Mouse (Mus musculus): ENCODE results near the gene Ccser1. TPM values are rescaled to one million over a fixed set of nuclear protein-coding genes. Genes with fewer than 3 reads are reported as not detected.
"Not testable (repeated sequence)": the region's sequence is repeated elsewhere in the genome, so short reads cannot be mapped to it uniquely, and the experiment has no call there.

Ccser1 gene
- polyA plus RNA-seq, 1 experiment from 2014 or later, result 26.2 TPM

GRCm38 (mm10) chr6:61240618-61241017 is 60.5 kb downstream of the Ccser1 start:
- Histone ChIP-seq H3K27ac (ENCODE audit: low read length) (no peak overlapping the region), H3K27me3 (replicated peaks; ENCODE audit: control insufficient read depth, insufficient read depth, low read length) (no peaks in the 10 kb centered on the region), H3K36me3 (ENCODE audit: control insufficient read depth, insufficient read depth) (no peaks in the 10 kb centered on the region), H3K4me1 (replicated peaks; ENCODE audit: control insufficient read depth, insufficient read depth, low read length) (peaks cover 4% of the 10 kb centered on the region; the same call in 1 of the 2 replicates), H3K9ac (replicated peaks; ENCODE audit: low read depth, low read length) (no peak overlapping the region), H3K4me3 (replicated peaks; ENCODE audit: low read length) (no peak overlapping the region), H3K9me3 (ENCODE audit: control insufficient read depth, low read length) (no peaks in the 10 kb centered on the region), H3K4me2 (ENCODE audit: low read length) (no peak overlapping the region)
- WGBS, result 34% methylated on average over 2 of the region's 2 CpGs
- no peak for ATAC-seq

GRCm38 (mm10) chr6:61242556-61242955 is 62.4 kb downstream of the Ccser1 start:
- H3K4me1 ChIP-seq (replicated peaks; ENCODE audit: control insufficient read depth, insufficient read depth, low read length), result peaks cover 4% of the 10 kb centered on the region; the same call in 1 of the 2 replicates
- no peaks in the 10 kb centered on the region for H3K27me3 ChIP-seq (replicated peaks; ENCODE audit: control insufficient read depth, insufficient read depth, low read length)
- H3K9me3 ChIP-seq (ENCODE audit: control insufficient read depth, low read length), result no peaks in the 10 kb centered on the region
- no peak overlapping the region for H3K9ac ChIP-seq (replicated peaks; ENCODE audit: low read depth, low read length)
- no peak overlapping the region for H3K27ac ChIP-seq (ENCODE audit: low read length)
- H3K36me3 ChIP-seq (ENCODE audit: control insufficient read depth, insufficient read depth), result no peaks in the 10 kb centered on the region
- no peak overlapping the region for H3K4me2 ChIP-seq (ENCODE audit: low read length)
- ATAC-seq, result no peak
- no peak overlapping the region for H3K4me3 ChIP-seq (replicated peaks; ENCODE audit: low read length)
- WGBS, result 91% methylated on average over 3 of the region's 3 CpGs

GRCm38 (mm10) chr6:61246523-61246922 is 66.4 kb downstream of the Ccser1 start:
- no peak for ATAC-seq
- Histone ChIP-seq H3K4me1 (replicated peaks; ENCODE audit: control insufficient read depth, insufficient read depth, low read length) (peaks cover 3% of the 10 kb centered on the region), H3K9me3 (ENCODE audit: control insufficient read depth, low read length) (no peaks in the 10 kb centered on the region), H3K4me3 (replicated peaks; ENCODE audit: low read length) (no peak overlapping the region), H3K27me3 (replicated peaks; ENCODE audit: control insufficient read depth, insufficient read depth, low read length) (no peaks in the 10 kb centered on the region), H3K36me3 (ENCODE audit: control insufficient read depth, insufficient read depth) (no peaks in the 10 kb centered on the region), H3K9ac (replicated peaks; ENCODE audit: low read depth, low read length) (no peak overlapping the region), H3K27ac (ENCODE audit: low read length) (no peak overlapping the region), H3K4me2 (ENCODE audit: low read length) (no peak overlapping the region)
- WGBS, result 71% methylated on average over 4 of the region's 4 CpGs

GRCm38 (mm10) chr6:61247842-61248472 is 67.8 kb downstream of the Ccser1 start:
- peaks cover 3% of the 10 kb centered on the region for H3K4me1 ChIP-seq (replicated peaks; ENCODE audit: control insufficient read depth, insufficient read depth, low read length)
- no peaks in the 10 kb centered on the region for H3K36me3 ChIP-seq (ENCODE audit: control insufficient read depth, insufficient read depth)
- no peaks in the 10 kb centered on the region for H3K9me3 ChIP-seq (ENCODE audit: control insufficient read depth, low read length)
- no peak overlapping the region for H3K4me3 ChIP-seq (replicated peaks; ENCODE audit: low read length)
- peak; percentile 60 for ATAC-seq
- no peaks in the 10 kb centered on the region for H3K27me3 ChIP-seq (replicated peaks; ENCODE audit: control insufficient read depth, insufficient read depth, low read length)
- WGBS, result 67% methylated on average over 4 of the region's 4 CpGs
- no peak overlapping the region for H3K9ac ChIP-seq (replicated peaks; ENCODE audit: low read depth, low read length)
- H3K4me2 ChIP-seq (ENCODE audit: low read length), result no peak overlapping the region
- no peak overlapping the region for H3K27ac ChIP-seq (ENCODE audit: low read length)

- H3K27me3 ChIP-seq (replicated peaks; ENCODE audit: control insufficient read depth, insufficient read depth, low read length), result no peaks in the 10 kb centered on the region
- WGBS, result 51% methylated on average over 2 of the region's 2 CpGs
- no peaks in the 10 kb centered on the region for H3K36me3 ChIP-seq (ENCODE audit: control insufficient read depth, insufficient read depth)
- no peak overlapping the region for H3K4me3 ChIP-seq (replicated peaks; ENCODE audit: low read length)
- H3K9me3 ChIP-seq (ENCODE audit: control insufficient read depth, low read length), result no peaks in the 10 kb centered on the region
- no peak overlapping the region for H3K27ac ChIP-seq (ENCODE audit: low read length)
- H3K9ac ChIP-seq (replicated peaks; ENCODE audit: low read depth, low read length), result no peak overlapping the region
- H3K4me1 ChIP-seq (replicated peaks; ENCODE audit: control insufficient read depth, insufficient read depth, low read length), result peaks cover 3% of the 10 kb centered on the region
- peak; percentile 68 for ATAC-seq
- no peak overlapping the region for H3K4me2 ChIP-seq (ENCODE audit: low read length)
Observed at GRCm38 (mm10) chr6:61248700-61249099, 68.6 kb downstream of the Ccser1 start.

- H3K9me3 ChIP-seq (ENCODE audit: control insufficient read depth, low read length), result no peaks in the 10 kb centered on the region
- 89% methylated on average over 1 of the region's 1 CpGs for WGBS
- no peak for ATAC-seq
- peaks cover 3% of the 10 kb centered on the region for H3K4me1 ChIP-seq (replicated peaks; ENCODE audit: control insufficient read depth, insufficient read depth, low read length)
- H3K4me3 ChIP-seq (replicated peaks; ENCODE audit: low read length), result no peak overlapping the region
- H3K36me3 ChIP-seq (ENCODE audit: control insufficient read depth, insufficient read depth), result no peaks in the 10 kb centered on the region
- no peak overlapping the region for H3K27ac ChIP-seq (ENCODE audit: low read length)
- no peak overlapping the region for H3K4me2 ChIP-seq (ENCODE audit: low read length)
- no peak overlapping the region for H3K9ac ChIP-seq (replicated peaks; ENCODE audit: low read depth, low read length)
- H3K27me3 ChIP-seq (replicated peaks; ENCODE audit: control insufficient read depth, insufficient read depth, low read length), result no peaks in the 10 kb centered on the region
Observed at GRCm38 (mm10) chr6:61251232-61251631, 71.1 kb downstream of the Ccser1 start.

GRCm38 (mm10) chr6:61252912-61253311 is 72.8 kb downstream of the Ccser1 start:
- Histone ChIP-seq H3K27me3 (replicated peaks; ENCODE audit: control insufficient read depth, insufficient read depth, low read length) (no peaks in the 10 kb centered on the region), H3K4me2 (ENCODE audit: low read length) (no peak overlapping the region), H3K4me1 (replicated peaks; ENCODE audit: control insufficient read depth, insufficient read depth, low read length) (no peaks in the 10 kb centered on the region), H3K27ac (ENCODE audit: low read length) (no peak overlapping the region), H3K9ac (replicated peaks; ENCODE audit: low read depth, low read length) (no peak overlapping the region), H3K9me3 (ENCODE audit: control insufficient read depth, low read length) (no peaks in the 10 kb centered on the region), H3K36me3 (ENCODE audit: control insufficient read depth, insufficient read depth) (no peaks in the 10 kb centered on the region), H3K4me3 (replicated peaks; ENCODE audit: low read length) (no peak overlapping the region)
- WGBS, result 83% methylated on average over 7 of the region's 7 CpGs
- ATAC-seq, result no peak

GRCm38 (mm10) chr6:61255874-61256273 is 75.8 kb downstream of the Ccser1 start:
- not testable (repeated sequence) for H3K9me3 ChIP-seq (ENCODE audit: control insufficient read depth, low read length); H3K36me3 ChIP-seq (ENCODE audit: control insufficient read depth, insufficient read depth); H3K4me2 ChIP-seq (ENCODE audit: low read length); H3K27me3 ChIP-seq (replicated peaks; ENCODE audit: control insufficient read depth, insufficient read depth, low read length); H3K9ac ChIP-seq (replicated peaks; ENCODE audit: low read depth, low read length); H3K4me1 ChIP-seq (replicated peaks; ENCODE audit: control insufficient read depth, insufficient read depth, low read length); H3K4me3 ChIP-seq (replicated peaks; ENCODE audit: low read length); H3K27ac ChIP-seq (ENCODE audit: low read length); ATAC-seq
- no CpG with 5 or more reads among the region's 1 CpGs for WGBS

- Histone ChIP-seq H3K4me1 (replicated peaks; ENCODE audit: control insufficient read depth, insufficient read depth, low read length) (no peaks in the 10 kb centered on the region), H3K36me3 (ENCODE audit: control insufficient read depth, insufficient read depth) (no peaks in the 10 kb centered on the region), H3K27me3 (replicated peaks; ENCODE audit: control insufficient read depth, insufficient read depth, low read length) (no peaks in the 10 kb centered on the region), H3K27ac (ENCODE audit: low read length) (no peak overlapping the region), H3K9me3 (ENCODE audit: control insufficient read depth, low read length) (no peaks in the 10 kb centered on the region), H3K9ac (replicated peaks; ENCODE audit: low read depth, low read length) (no peak overlapping the region), H3K4me2 (ENCODE audit: low read length) (no peak overlapping the region), H3K4me3 (replicated peaks; ENCODE audit: low read length) (no peak overlapping the region)
- WGBS, result 72% methylated on average over 10 of the region's 10 CpGs
- ATAC-seq, result no peak
Observed at GRCm38 (mm10) chr6:61258847-61259634, 78.9 kb downstream of the Ccser1 start.
